Mouse (Mus musculus) splenic B cell, adult 2 months (primary cell): ENCODE measurements at regions not wholly inside any gene's neighbourhood (a gene's known extent, or its start where the extent isn't known, plus 50 kb on each side); places are given as distances from the start of the nearest gene placed in this dataset.

Source experiments
- DNase-seq: peaks from one replicate; pipeline ENCODE4 v3.0.0-alpha.2; 2011; ENCODE audit warnings: low read depth, low spot score
- H3K27me3 ChIP-seq: 2 replicates; pipeline ENCODE4 v1.6.1; 2012; ENCODE audit warnings: mild to moderate bottlenecking, low read length, moderate library complexity, mixed read lengths; ENCODE audit not compliant: control insufficient read depth, poor library complexity, insufficient read depth, severe bottlenecking
- H3K36me3 ChIP-seq: 2 replicates; pipeline ENCODE4 v1.6.1; 2012; ENCODE audit warnings: mild to moderate bottlenecking, low read length, moderate library complexity, mixed read lengths; ENCODE audit not compliant: control insufficient read depth, poor library complexity, insufficient read depth, severe bottlenecking

DNA sequence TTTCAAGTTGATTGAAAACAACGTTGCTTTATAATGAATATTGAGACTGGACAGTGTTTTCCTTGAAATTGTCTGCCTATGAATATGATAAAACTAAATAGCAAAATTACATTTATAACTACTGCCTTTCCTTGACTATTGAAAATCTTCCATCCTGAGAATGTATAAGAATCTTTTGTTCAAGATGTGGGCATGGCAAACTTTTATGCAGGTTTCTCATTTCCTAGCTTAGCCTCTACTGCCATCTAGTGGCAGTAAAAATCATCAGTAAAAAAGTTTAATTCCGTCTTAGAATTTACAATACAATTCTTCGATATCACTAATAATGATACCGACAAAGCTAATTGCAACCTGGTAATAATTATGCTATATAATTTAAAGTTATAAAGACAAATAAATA lies 123.5 kb upstream of the Cypt12 start:
- peak; percentile 8 for DNase-seq
- no peaks in the 10 kb centered on the region for H3K36me3 ChIP-seq
- no peaks in the 10 kb centered on the region; the same call in 1 of the 2 replicates for H3K27me3 ChIP-seq

DNA sequence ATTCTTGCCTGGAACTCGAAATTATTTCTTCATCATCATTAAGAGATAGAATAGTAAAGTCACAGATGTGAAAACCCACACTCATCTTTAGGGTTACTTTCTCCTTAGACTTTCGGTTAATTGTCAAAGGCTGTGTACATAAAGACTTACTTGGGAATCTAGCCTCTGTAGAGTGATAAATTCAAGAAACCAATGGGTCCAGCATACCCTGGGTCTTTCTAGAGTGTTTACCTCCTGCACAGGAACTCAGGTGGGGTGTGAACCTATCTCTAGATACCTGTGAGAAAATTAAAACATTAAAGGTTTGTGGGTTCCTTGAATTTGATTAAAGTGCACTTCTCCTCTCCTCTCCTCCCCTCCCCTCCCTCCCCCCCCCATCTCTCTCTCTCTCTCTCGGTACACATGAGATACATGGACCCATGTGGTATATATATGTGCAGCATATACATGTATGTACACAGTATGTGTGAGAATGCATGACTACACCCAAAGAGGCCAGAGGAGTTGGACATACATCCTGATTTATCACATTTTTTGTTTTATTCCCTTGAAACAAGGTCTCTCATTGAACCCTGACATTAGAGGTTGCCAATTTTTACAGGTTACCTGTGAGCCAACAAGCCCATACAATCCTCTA lies 122.8 kb upstream of the Cypt12 start:
- Histone ChIP-seq H3K27me3 (no peaks in the 10 kb centered on the region; the same call in 1 of the 2 replicates), H3K36me3 (no peaks in the 10 kb centered on the region)
- no peak for DNase-seq

- DNase-seq, result peak; percentile 9
- H3K36me3 ChIP-seq, result no peaks in the 10 kb centered on the region
- no peaks in the 10 kb centered on the region; the same call in 1 of the 2 replicates for H3K27me3 ChIP-seq
Observed at GRCm38 (mm10) chr3:17834706-17835105, 113.5 kb upstream of the Cypt12 start.

DNA sequence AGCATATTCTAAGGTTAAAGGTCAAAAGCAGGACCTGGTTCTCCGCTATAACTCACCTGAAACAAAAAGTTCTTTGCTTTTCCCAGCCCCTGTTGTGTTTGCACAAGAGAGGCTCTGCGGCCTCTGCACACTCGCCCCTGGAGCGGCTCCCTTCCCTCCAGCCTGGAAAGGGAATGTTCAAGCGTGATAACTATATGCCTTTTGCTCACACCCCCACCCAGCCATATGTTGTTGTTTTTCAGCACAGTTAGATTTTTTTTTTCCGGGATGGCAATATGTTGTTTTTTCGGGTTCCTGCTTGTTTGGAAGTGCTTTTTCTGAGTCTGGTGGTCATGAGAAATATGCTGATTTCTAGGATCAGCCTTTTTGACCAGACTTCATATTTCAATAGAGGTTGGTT lies 100.6 kb upstream of the Cypt12 start:
- Histone ChIP-seq H3K27me3 (no peaks in the 10 kb centered on the region), H3K36me3 (no peaks in the 10 kb centered on the region)
- no peak for DNase-seq

- Histone ChIP-seq H3K36me3 (no peaks in the 10 kb centered on the region), H3K27me3 (no peaks in the 10 kb centered on the region)
- no peak for DNase-seq
Observed at GRCm38 (mm10) chr3:17848181-17848580, 100.0 kb upstream of the Cypt12 start.

DNA sequence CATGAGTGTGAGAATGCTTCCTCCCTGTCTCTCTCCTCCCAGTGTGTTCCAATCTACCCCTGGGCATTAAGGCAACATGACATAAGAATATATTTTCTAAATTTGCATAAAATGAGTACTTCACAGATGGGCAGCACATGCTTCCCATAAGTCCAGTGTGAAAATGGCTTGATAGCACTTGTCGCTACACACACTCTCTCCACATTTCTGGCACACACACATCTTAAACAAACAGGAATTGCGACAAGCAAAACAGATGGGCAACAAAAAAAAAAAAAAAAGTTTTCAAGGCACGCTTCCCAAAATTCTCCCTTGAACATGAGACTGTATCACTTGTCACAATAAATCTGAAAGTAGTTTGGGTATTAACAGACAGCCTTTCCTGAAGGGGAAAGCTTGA lies 85.8 kb upstream of the Cypt12 start:
- DNase-seq, result no peak
- no peaks in the 10 kb centered on the region for H3K36me3 ChIP-seq

GRCm38 (mm10) chr3:17865112-17865511 lies 83.1 kb upstream of the Cypt12 start:
- Histone ChIP-seq H3K36me3 (no peaks in the 10 kb centered on the region), H3K27me3 (no peaks in the 10 kb centered on the region; the same call in 1 of the 2 replicates)
- DNase-seq, result no peak

More for the DNA sequence above, 85.8 kb upstream of the Cypt12 start:
- H3K27me3 ChIP-seq, result no peaks in the 10 kb centered on the region; the same call in 1 of the 2 replicates

GRCm38 (mm10) chr3:17870895-17871482 lies 77.2 kb upstream of the Cypt12 start:
- no peaks in the 10 kb centered on the region for H3K36me3 ChIP-seq
- H3K27me3 ChIP-seq, result no peaks in the 10 kb centered on the region; the same call in 1 of the 2 replicates
- DNase-seq, result no peak

DNA sequence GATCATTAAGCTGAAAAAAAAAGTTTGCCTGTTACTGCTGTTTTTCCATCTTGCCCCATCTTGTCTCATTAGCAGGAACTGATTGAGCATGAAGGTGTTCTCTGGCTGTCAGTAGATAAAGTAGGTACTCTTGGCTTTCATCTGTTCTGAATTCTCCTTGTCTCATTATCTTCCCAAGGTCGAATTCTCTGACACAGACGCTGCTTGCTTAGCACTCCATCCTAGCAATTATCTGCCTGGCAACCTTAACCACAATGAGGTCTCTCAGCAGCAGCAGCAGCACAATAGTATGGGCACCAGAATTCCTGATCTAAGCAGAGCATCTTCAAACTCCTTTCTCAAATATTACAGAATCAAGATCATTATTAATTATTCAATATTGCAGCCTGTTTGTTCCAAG lies 52.3 kb upstream of the Cypt12 start:
- no peak for DNase-seq
- Histone ChIP-seq H3K27me3 (no peaks in the 10 kb centered on the region), H3K36me3 (no peaks in the 10 kb centered on the region)

DNA sequence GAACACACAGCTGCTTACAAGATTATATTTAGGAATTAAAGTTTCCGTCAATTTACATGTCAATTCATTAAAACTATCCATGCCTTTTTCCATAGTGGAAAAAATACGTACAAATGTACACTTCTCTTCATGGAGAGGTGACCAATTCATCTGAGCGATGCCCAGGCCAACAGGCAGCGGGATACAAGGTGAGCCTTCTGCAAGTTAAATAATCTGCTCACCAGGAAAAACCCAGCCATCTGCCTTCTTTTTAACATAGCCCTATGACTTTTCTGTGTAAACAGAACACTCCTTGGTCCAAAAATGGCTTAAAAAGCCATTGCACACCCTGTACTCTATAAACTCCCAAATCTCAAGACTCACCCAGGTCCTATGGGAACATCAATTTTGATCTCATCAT lies 51.5 kb upstream of the Cypt12 start:
- no peak for DNase-seq
- H3K27me3 ChIP-seq, result no peaks in the 10 kb centered on the region
- H3K36me3 ChIP-seq, result no peaks in the 10 kb centered on the region
